Mouse (Mus musculus): ENCODE results near the gene Vsx2. TPM values are rescaled to one million over a fixed set of nuclear protein-coding genes. Genes with fewer than 3 reads are reported as not detected.

The Vsx2 gene
- total RNA-seq, 2 experiments from 2014 or later: not detected

GRCm38 (mm10) chr12:84571466-84572340, 2.1 kb downstream of the Vsx2 start:
- DNase-seq (ENCODE audit: low spot score in 2 of 2): no peak

GRCm38 (mm10) chr12:84572341-84572720, 2.8 kb downstream of the Vsx2 start:
- DNase-seq (ENCODE audit: low spot score in 2 of 2): no peak

GRCm38 (mm10) chr12:84573094-84573493, 3.5 kb downstream of the Vsx2 start:
- DNase-seq (ENCODE audit: low spot score in 2 of 2): no peak

GRCm38 (mm10) chr12:84577768-84578439, 8.3 kb downstream of the Vsx2 start:
- DNase-seq (ENCODE audit: low spot score in 2 of 2): no peak

- DNase-seq (ENCODE audit: low spot score in 2 of 2): no peak
These were observed 8.8 kb downstream of the Vsx2 start for GRCm38 (mm10) chr12:84578440-84578770.

GRCm38 (mm10) chr12:84581285-84581684, 11.7 kb downstream of the Vsx2 start:
- no peak for DNase-seq (ENCODE audit: low spot score in 2 of 2)

- peak; percentile 83 to 94 for DNase-seq (ENCODE audit: low spot score in 2 of 2)
These were observed 20.5 kb downstream of the Vsx2 start for GRCm38 (mm10) chr12:84589825-84590761.

GRCm38 (mm10) chr12:84598324-84598723, 28.8 kb downstream of the Vsx2 start:
- no peak for DNase-seq (ENCODE audit: low spot score in 2 of 2)

- no peak for DNase-seq (ENCODE audit: low spot score in 2 of 2)
These were observed 34.4 kb downstream of the Vsx2 start for GRCm38 (mm10) chr12:84604001-84604400.

GRCm38 (mm10) chr12:84605860-84606259, 36.3 kb downstream of the Vsx2 start:
- no peak for DNase-seq (ENCODE audit: low spot score in 2 of 2)

GRCm38 (mm10) chr12:84611718-84612117, 42.2 kb downstream of the Vsx2 start:
- DNase-seq (ENCODE audit: low spot score in 2 of 2): no peak

- no peak for DNase-seq (ENCODE audit: low spot score in 2 of 2)
These were observed 43.0 kb downstream of the Vsx2 start for GRCm38 (mm10) chr12:84612518-84612917.

- DNase-seq (ENCODE audit: low spot score in 2 of 2): no peak
These were observed 44.4 kb downstream of the Vsx2 start for GRCm38 (mm10) chr12:84614001-84614400.

- DNase-seq (ENCODE audit: low spot score in 2 of 2): no peak
These were observed 45.0 kb downstream of the Vsx2 start for GRCm38 (mm10) chr12:84614524-84614923.

GRCm38 (mm10) chr12:84616977-84617630, 47.5 kb downstream of the Vsx2 start, which contains the start of gene Abcd4:
Abcd4 (minus strand) TSS chr12:84617413.
- DNase-seq (ENCODE audit: low spot score in 2 of 2): peak; percentile 81 to 93

GRCm38 (mm10) chr12:84617663-84618062, 48.1 kb downstream of the Vsx2 start:
- DNase-seq (ENCODE audit: low spot score in 2 of 2): no peak

GRCm38 (mm10) chr12:84620975-84621374, 51.4 kb downstream of the Vsx2 start:
- DNase-seq (ENCODE audit: low spot score in 2 of 2): no peak

GRCm38 (mm10) chr12:84624601-84625000, 55.0 kb downstream of the Vsx2 start:
- no peak for DNase-seq (ENCODE audit: low spot score in 2 of 2)

GRCm38 (mm10) chr12:84625116-84625515, 55.6 kb downstream of the Vsx2 start:
- no peak for DNase-seq (ENCODE audit: low spot score in 2 of 2)

- DNase-seq (ENCODE audit: low spot score in 2 of 2): no peak
These were observed 62.3 kb downstream of the Vsx2 start for GRCm38 (mm10) chr12:84631867-84632266.

- DNase-seq (ENCODE audit: low spot score in 2 of 2): no peak
These were observed 70.7 kb downstream of the Vsx2 start for GRCm38 (mm10) chr12:84640253-84640652.
